Mouse (Mus musculus) intestine, postnatal 0 days (tissue): Measurements from ENCODE around the gene Uqcr10. TPM values are rescaled to one million over a fixed set of nuclear protein-coding genes. Genes with fewer than 3 reads are reported as not detected.

ENCODE experiments used
- ATAC-seq: fragments of 200-750 bp; cut with Nextera tagmentation; 2 replicates; pipeline ENCODE4 v1.8.0; 2017; ENCODE audit warnings: mild to moderate bottlenecking, moderate TSS enrichment, moderate library complexity
- H3K27ac ChIP-seq: fragments of 300-500 bp; sonication (generic); 2 replicates; pipeline ENCODE4 v1.5.1; 2014; ENCODE audit warnings: mild to moderate bottlenecking, low read depth, low read length, moderate library complexity
- H3K27me3 ChIP-seq: fragments of 300-500 bp; sonication (generic); replicated peaks from 2 replicates; pipeline ENCODE4 v1.6.1; 2014; ENCODE audit warnings: low read length, mixed read lengths; ENCODE audit not compliant: control insufficient read depth, insufficient read depth
- H3K36me3 ChIP-seq: fragments of 300-500 bp; sonication (generic); 2 replicates; pipeline ENCODE4 v1.6.1; 2014; ENCODE audit warnings: mild to moderate bottlenecking, moderate library complexity; ENCODE audit not compliant: control insufficient read depth, insufficient read depth
- H3K4me1 ChIP-seq: fragments of 300-500 bp; sonication (generic); replicated peaks from 2 replicates; pipeline ENCODE4 v1.6.1; 2014; ENCODE audit warnings: antibody characterized with exemption, low read length, mixed read lengths; ENCODE audit not compliant: control insufficient read depth, insufficient read depth
- H3K4me2 ChIP-seq: fragments of 300-500 bp; sonication (generic); replicated peaks from 2 replicates; pipeline ENCODE4 v1.6.1; 2014; ENCODE audit warnings: low read depth, mild to moderate bottlenecking, moderate library complexity
- H3K4me3 ChIP-seq: fragments of 300-500 bp; sonication (generic); 2 replicates; pipeline ENCODE4 v1.5.1; 2014; ENCODE audit warnings: low read depth, low read length
- H3K9ac ChIP-seq: fragments of 300-500 bp; sonication (generic); 2 replicates; pipeline ENCODE4 v1.6.1; 2014; ENCODE audit warnings: mild to moderate bottlenecking, low read depth, low read length
- H3K9me3 ChIP-seq: fragments of 300-500 bp; sonication (generic); 2 replicates; pipeline ENCODE4 v1.6.1; 2016; ENCODE audit warnings: mixed run types; ENCODE audit not compliant: control insufficient read depth
- CTCF ChIP-seq: sonication (generic); IDR thresholded peaks from 2 replicates; pipeline ENCODE4 v1.5.1; 2016; ENCODE audit warnings: low read depth, mild to moderate bottlenecking, control low read depth, antibody characterized with exemption, moderate library complexity
- whole genome bisulfite sequencing: fragments of 180-500 bp; shearing (Covaris S2); extraction: QIAGEN DNeasy Blood & Tissue Kit; methylation state at CpG from one replicate; pipeline ENCODE4 v1.1.7; 2014; 5-methylcytosine and 5-hydroxymethylcytosine counted together
- polyA plus RNA-seq: library from polyadenylated mRNA; unstranded; fragments of >200 nt; fragmentation: Nextera tagmentation; extraction: Ambion mirVana; gene quantifications from 2 replicates; pipeline ENCODE4 v1.2.1, GENCODE M21; 2015

Uqcr10 gene
- polyA plus RNA-seq, 1 experiment from 2014 or later = 1,847 TPM

DNA sequence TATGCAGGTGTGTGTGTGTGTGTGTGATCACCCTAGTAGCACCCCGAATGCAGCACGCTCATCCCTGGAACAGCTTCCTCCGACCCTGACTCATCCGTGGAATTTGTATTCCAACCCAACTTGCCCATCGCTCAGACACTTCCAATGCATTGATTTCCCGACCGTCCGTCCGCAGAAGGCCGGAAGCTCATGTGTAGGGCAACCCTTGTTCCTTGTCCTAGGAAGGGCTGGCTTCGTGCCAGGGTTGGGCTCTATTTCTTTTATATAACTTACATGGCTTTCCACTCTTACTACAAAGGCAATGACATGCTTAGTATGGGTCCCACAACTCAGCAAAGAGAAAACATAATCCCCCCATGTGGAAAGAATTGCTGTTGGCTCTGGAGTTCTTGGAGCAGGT, 12.0 kb downstream of the Uqcr10 start:
- 82% methylated on average over 11 of the region's 11 CpGs for WGBS
- H3K36me3 ChIP-seq = no peaks in the 10 kb centered on the region
- H3K4me1 ChIP-seq = no peaks in the 10 kb centered on the region
- no peak for TF ChIP-seq CTCF
- no peak overlapping the region for H3K9ac ChIP-seq
- no peaks in the 10 kb centered on the region for H3K9me3 ChIP-seq
- no peak overlapping the region for H3K4me2 ChIP-seq
- no peak overlapping the region for H3K4me3 ChIP-seq
- no peak for ATAC-seq
- no peaks in the 10 kb centered on the region for H3K27me3 ChIP-seq
- H3K27ac ChIP-seq = no peak overlapping the region

GRCm38 (mm10) chr11:4691213-4691612, 12.9 kb downstream of the Uqcr10 start:
- no peaks in the 10 kb centered on the region for H3K9me3 ChIP-seq
- H3K4me3 ChIP-seq = no peak overlapping the region
- H3K36me3 ChIP-seq = no peaks in the 10 kb centered on the region
- no peaks in the 10 kb centered on the region for H3K27me3 ChIP-seq
- no peak for ATAC-seq
- no peak overlapping the region for H3K9ac ChIP-seq
- no peaks in the 10 kb centered on the region for H3K4me1 ChIP-seq
- H3K4me2 ChIP-seq = no peak overlapping the region
- TF ChIP-seq CTCF = no peak
- H3K27ac ChIP-seq = no peak overlapping the region
- WGBS = 55% methylated on average over 10 of the region's 10 CpGs

GRCm38 (mm10) chr11:4690353-4690752, 13.8 kb downstream of the Uqcr10 start:
- no peaks in the 10 kb centered on the region for H3K9me3 ChIP-seq
- no peak overlapping the region for H3K4me2 ChIP-seq
- H3K4me3 ChIP-seq = no peak overlapping the region
- H3K9ac ChIP-seq = no peak overlapping the region
- H3K4me1 ChIP-seq = no peaks in the 10 kb centered on the region
- ATAC-seq = no peak
- TF ChIP-seq CTCF = no peak
- 88% methylated on average over 7 of the region's 7 CpGs for WGBS
- H3K27ac ChIP-seq = no peak overlapping the region
- no peaks in the 10 kb centered on the region for H3K27me3 ChIP-seq
- no peaks in the 10 kb centered on the region for H3K36me3 ChIP-seq

DNA sequence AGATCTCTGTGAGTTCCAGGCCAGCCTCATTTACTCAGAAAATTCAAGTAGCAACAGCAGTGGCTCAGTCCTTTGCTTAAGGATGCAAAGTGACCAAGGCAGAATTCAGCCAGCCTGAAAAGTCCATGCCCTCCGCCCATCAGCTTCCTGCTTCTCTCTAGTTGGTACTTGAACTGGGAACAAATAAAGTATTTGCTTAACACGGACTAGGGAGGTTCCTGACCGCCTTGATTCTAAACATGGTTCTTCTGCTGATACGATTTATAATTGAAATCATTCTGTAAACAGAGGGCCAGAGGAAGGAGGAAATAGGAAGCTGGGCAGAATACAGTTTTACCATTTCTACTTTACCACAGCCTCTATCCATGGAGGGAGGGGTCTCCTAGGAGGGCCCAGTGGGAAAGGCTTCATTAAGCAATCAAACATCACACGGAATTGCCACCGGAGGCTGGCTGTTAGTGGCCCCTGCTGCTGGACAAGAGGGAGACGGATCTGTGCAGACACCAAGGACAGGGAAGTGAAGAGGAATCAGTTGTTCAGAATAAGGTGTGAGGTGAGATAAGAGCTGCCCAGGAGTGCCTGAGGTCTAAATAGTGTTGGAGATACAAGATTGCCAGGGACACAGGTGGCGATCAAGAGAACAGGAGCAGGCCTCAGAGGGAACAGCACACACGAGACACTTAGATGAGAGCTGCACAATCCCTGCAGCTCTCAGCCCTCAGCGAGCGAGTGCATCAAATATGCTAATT, 15.3 kb downstream of the Uqcr10 start:
- Histone ChIP-seq H3K36me3 (peaks cover 9% of the 10 kb centered on the region; the same call in 1 of the 2 replicates), H3K9ac (no peak overlapping the region), H3K4me2 (no peak overlapping the region), H3K27ac (no peak overlapping the region), H3K27me3 (no peaks in the 10 kb centered on the region), H3K9me3 (no peaks in the 10 kb centered on the region), H3K4me3 (no peak overlapping the region), H3K4me1 (no peaks in the 10 kb centered on the region)
- TF ChIP-seq CTCF = no peak
- 30% methylated on average over 11 of the region's 11 CpGs for WGBS
- 0 out of 2 replicates have a peak, but pooled peaks have one; percentile 14 for ATAC-seq

DNA sequence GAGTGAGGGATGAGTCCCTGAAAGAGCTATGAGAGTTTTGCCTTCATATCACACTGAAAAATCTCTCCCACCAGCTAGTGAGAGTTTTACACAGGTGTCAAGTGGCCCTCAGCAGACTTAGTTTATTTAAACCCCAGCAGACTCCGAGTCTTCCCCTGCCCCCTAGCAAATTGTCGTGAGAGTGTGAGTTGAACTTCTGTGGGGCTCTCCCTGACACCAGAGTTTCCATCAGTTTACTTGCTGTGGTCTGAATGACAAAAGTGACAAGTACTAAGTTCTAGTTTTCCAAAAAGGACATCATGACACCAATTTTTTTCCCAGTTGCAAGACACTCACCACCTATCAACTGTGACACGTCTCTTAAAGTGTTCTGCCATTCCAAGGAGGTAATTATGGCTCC, 16.3 kb downstream of the Uqcr10 start:
- H3K4me3 ChIP-seq = no peak overlapping the region
- no peak for ATAC-seq
- 41% methylated on average over 3 of the region's 3 CpGs for WGBS
- H3K4me1 ChIP-seq = no peaks in the 10 kb centered on the region
- no peak overlapping the region for H3K4me2 ChIP-seq
- no peaks in the 10 kb centered on the region for H3K9me3 ChIP-seq
- TF ChIP-seq CTCF = no peak
- no peaks in the 10 kb centered on the region for H3K27me3 ChIP-seq
- no peak overlapping the region for H3K27ac ChIP-seq
- H3K9ac ChIP-seq = no peak overlapping the region
- H3K36me3 ChIP-seq = peaks cover 18% of the 10 kb centered on the region; the same call in 1 of the 2 replicates

GRCm38 (mm10) chr11:4687027-4687426, 17.1 kb downstream of the Uqcr10 start:
- no peaks in the 10 kb centered on the region for H3K4me1 ChIP-seq
- H3K4me2 ChIP-seq = no peak overlapping the region
- H3K9me3 ChIP-seq = no peaks in the 10 kb centered on the region
- H3K27ac ChIP-seq = no peak overlapping the region
- no peaks in the 10 kb centered on the region for H3K27me3 ChIP-seq
- peaks cover 27% of the 10 kb centered on the region for H3K36me3 ChIP-seq
- no peak for ATAC-seq
- WGBS = 61% methylated on average over 3 of the region's 3 CpGs
- H3K9ac ChIP-seq = no peak overlapping the region
- H3K4me3 ChIP-seq = no peak overlapping the region
- no peak for TF ChIP-seq CTCF
